28 mouse cellular contexts compared by ENCODE assay signal in genomic region chr4:138037896-138038295, GRCm38 (mm10). TPM values are rescaled to one million over a fixed set of nuclear protein-coding genes. Genes with fewer than 3 reads are reported as not detected.
DNase-seq lines count a peak whose midpoint lies in the region; ATAC-seq and TF ChIP-seq lines count a peak whose summit lies in the region.
"Had no signal": no experiment of that assay in that cellular context is flagged by ENCODE, and none has a peak within 500 bp of the region (broad histone marks: within the 10 kb centered on the region; RNA-seq: fewer than 3 reads in every experiment).

No protein-coding gene starts in this region.

- peaks cover 38% of the 10 kb centered on the region for H3K4me1 ChIP-seq in kidney, embryonic 15.5 days
- H3K4me1 ChIP-seq in liver, embryonic 16.5 days (ENCODE audit: control insufficient read depth, low read depth, low read length): no peaks in the 10 kb centered on the region; the same call in none of the 2 replicates
- H3K4me1 ChIP-seq in midbrain, embryonic 11.5 days (ENCODE audit: control insufficient read depth, insufficient read depth, low read length): peaks cover 10% of the 10 kb centered on the region
- H3K4me1 ChIP-seq in midbrain, embryonic 13.5 days (replicated peaks): peaks cover 45% of the 10 kb centered on the region

- H3K4me2 ChIP-seq in kidney, embryonic 15.5 days: no peak overlapping the region
- H3K4me2 ChIP-seq in liver, embryonic 16.5 days (ENCODE audit: low read depth, low read length): no peak overlapping the region
- no peak overlapping the region for H3K4me2 ChIP-seq in midbrain, embryonic 11.5 days
- no peak overlapping the region for H3K4me2 ChIP-seq in midbrain, embryonic 13.5 days (replicated peaks)
- H3K4me2 ChIP-seq: embryonic facial prominence, embryonic 13.5 days; forebrain, embryonic 12.5 days; forebrain, embryonic 15.5 days; heart, embryonic 15.5 days; hindbrain, embryonic 13.5 days had no signal

- no peak for TF ChIP-seq CTCF in gastrocnemius, adult 2 months (IDR thresholded peaks at IDR 0.05)

- 68% methylated on average over 1 of the region's 1 CpGs for WGBS in kidney, embryonic 15.5 days
- 67% methylated on average over 1 of the region's 1 CpGs for WGBS in liver, embryonic 16.5 days (ENCODE audit: insufficient replicate concordance)
- 81% methylated on average over 1 of the region's 1 CpGs for WGBS in midbrain, embryonic 11.5 days
- WGBS in midbrain, embryonic 13.5 days: 87% methylated on average over 1 of the region's 1 CpGs

- H3K9me3 ChIP-seq in kidney, embryonic 15.5 days (replicated peaks): no peaks in the 10 kb centered on the region
- no peaks in the 10 kb centered on the region for H3K9me3 ChIP-seq in liver, embryonic 16.5 days (replicated peaks; ENCODE audit: control insufficient read depth, low read length)
- no peaks in the 10 kb centered on the region for H3K9me3 ChIP-seq in midbrain, embryonic 11.5 days (ENCODE audit: control insufficient read depth, low read length)
- H3K9me3 ChIP-seq in midbrain, embryonic 13.5 days: no peaks in the 10 kb centered on the region
- H3K9me3 ChIP-seq: embryonic facial prominence, embryonic 10.5 days; embryonic facial prominence, embryonic 13.5 days; forebrain, embryonic 12.5 days; forebrain, embryonic 15.5 days; heart, embryonic 15.5 days; hindbrain, embryonic 10.5 days; hindbrain, embryonic 13.5 days had no signal

- no peak overlapping the region for H3K9ac ChIP-seq in kidney, embryonic 15.5 days
- H3K9ac ChIP-seq in liver, embryonic 16.5 days (ENCODE audit: low read depth, low read length): no peak overlapping the region
- H3K9ac ChIP-seq in midbrain, embryonic 11.5 days (ENCODE audit: low read length): no peak overlapping the region
- no peak overlapping the region for H3K9ac ChIP-seq in midbrain, embryonic 13.5 days (replicated peaks)
- H3K9ac ChIP-seq: embryonic facial prominence, embryonic 13.5 days; forebrain, embryonic 12.5 days; forebrain, embryonic 15.5 days; heart, embryonic 15.5 days; hindbrain, embryonic 13.5 days had no signal

- peak overlapping the region; percentile 90 for H3K27ac ChIP-seq in gastrocnemius, adult 2 months
- H3K27ac ChIP-seq in kidney, embryonic 15.5 days: peak overlapping the region; percentile 58; the same call in 1 of the 2 replicates
- H3K27ac ChIP-seq in liver, embryonic 16.5 days (ENCODE audit: low read length): peak overlapping the region; percentile 38
- H3K27ac ChIP-seq in midbrain, embryonic 11.5 days (ENCODE audit: low read depth, low read length): no peak overlapping the region
- H3K27ac ChIP-seq in midbrain, embryonic 13.5 days: no peak overlapping the region

- peak overlapping the region; percentile 58; the same call in 1 of the 2 replicates for H3K4me3 ChIP-seq in gastrocnemius, adult 2 months
- H3K4me3 ChIP-seq in kidney, embryonic 15.5 days (replicated peaks): no peak overlapping the region
- H3K4me3 ChIP-seq in liver, embryonic 16.5 days (ENCODE audit: low read depth, low read length): no peak overlapping the region
- no peak overlapping the region for H3K4me3 ChIP-seq in midbrain, embryonic 11.5 days (ENCODE audit: low read depth, low read length)
- no peak overlapping the region for H3K4me3 ChIP-seq in midbrain, embryonic 13.5 days (replicated peaks)
- H3K4me3 ChIP-seq: embryonic facial prominence, embryonic 10.5 days; embryonic facial prominence, embryonic 13.5 days; erythroblast, embryonic 14.5 days; forebrain, embryonic 12.5 days; forebrain, embryonic 15.5 days; heart, embryonic 15.5 days; hindbrain, embryonic 10.5 days; hindbrain, embryonic 13.5 days had no signal

- intact Hi-C loops in gastrocnemius, adult 2 months (cut with DNase I): loop anchor here (5.0 kb wide), 1 partner anchor 34 kb away; no protein-coding TSS in a partner anchor

- no peak for DNase-seq in gastrocnemius, adult 2 months
- DNase-seq in gastrocnemius, postnatal 10 days: no peak
- no peak for DNase-seq in kidney, postnatal 36 days
- DNase-seq in liver: no peak
- DNase-seq in midbrain, embryonic 11.5 days (ENCODE audit: low spot score, missing footprints): peak; percentile 76
- DNase-seq: adrenal gland, adult 8-10 months; adrenal gland, postnatal 25 days; cerebellum, adult 11-12 months; cerebellum, adult 8-10 months; cerebellum, postnatal 10 days; cerebellum, postnatal 36 days; embryo, embryonic 11 days; gastrocnemius, postnatal 14 days; heart, adult 18-20 months; heart, postnatal 10 days; heart, postnatal 36 days had no signal

- no peak for ATAC-seq in kidney, embryonic 15.5 days (replicated peaks; ENCODE audit: low FRiP score)
- no peak for ATAC-seq in liver, embryonic 16.5 days (ENCODE audit: low read depth)
- no peak for ATAC-seq in midbrain, embryonic 11.5 days (ENCODE audit: low FRiP score)
- no peak for ATAC-seq in midbrain, embryonic 13.5 days
- ATAC-seq: activated CD4-positive, CD25-positive, alpha-beta regulatory T cell, adult 4 months; forebrain, embryonic 15.5 days had no signal

- H3K36me3 ChIP-seq in kidney, embryonic 15.5 days: peaks cover 48% of the 10 kb centered on the region
- no peaks in the 10 kb centered on the region for H3K36me3 ChIP-seq in liver, embryonic 16.5 days (ENCODE audit: control insufficient read depth, insufficient read depth)
- no peaks in the 10 kb centered on the region for H3K36me3 ChIP-seq in midbrain, embryonic 11.5 days (ENCODE audit: control insufficient read depth, insufficient read depth, low read length)
- peaks cover 16% of the 10 kb centered on the region for H3K36me3 ChIP-seq in midbrain, embryonic 13.5 days
- H3K36me3 ChIP-seq: forebrain, embryonic 15.5 days had no signal

- H3K27me3 ChIP-seq in kidney, embryonic 15.5 days: no peaks in the 10 kb centered on the region
- no peaks in the 10 kb centered on the region for H3K27me3 ChIP-seq in liver, embryonic 16.5 days (ENCODE audit: control insufficient read depth, insufficient read depth, low read depth, low read length)
- no peaks in the 10 kb centered on the region for H3K27me3 ChIP-seq in midbrain, embryonic 11.5 days (ENCODE audit: control insufficient read depth, insufficient read depth, low read length)
- no peaks in the 10 kb centered on the region for H3K27me3 ChIP-seq in midbrain, embryonic 13.5 days
- H3K27me3 ChIP-seq: embryonic facial prominence, embryonic 13.5 days; forebrain, embryonic 12.5 days; forebrain, embryonic 15.5 days; heart, embryonic 15.5 days; hindbrain, embryonic 13.5 days had no signal

RNA-seq across cellular contexts. Expression of gene Eif4g3, which starts 45.1 kb away (rescaled TPM):
- 100 to 1,000 TPM; 108 to 145 TPM for total RNA-seq in gastrocnemius, adult 2 months (2021)
- 100 to 1,000 TPM; 100 to 108 TPM for total RNA-seq in gastrocnemius, postnatal 10 days (2021)
- 38.6 and 40.0 TPM in 2 replicates for polyA plus RNA-seq in kidney, embryonic 15.5 days (2015; fragmentation: Nextera tagmentation; extraction: Ambion mirVana)
- polyA plus RNA-seq in liver, embryonic 16.5 days (2015; fragmentation: Nextera tagmentation; extraction: Ambion mirVana): 5.6 and 6.4 TPM in 2 replicates
- 39.5 and 41.9 TPM in 2 replicates for polyA plus RNA-seq in midbrain, embryonic 11.5 days (2014; fragmentation: Nextera tagmentation; extraction: Ambion mirVana)
- polyA plus RNA-seq in midbrain, embryonic 13.5 days (2015; fragmentation: Nextera tagmentation; extraction: Ambion mirVana): 50.1 and 55.5 TPM in 2 replicates

Comparison
In these comparisons a context has a peak if more than half of its experiments do, and no peak if none do; other contexts are left out.
1. H3K27ac ChIP-seq: peak in gastrocnemius, adult 2 months (single experiment), kidney, embryonic 15.5 days (single experiment) and liver, embryonic 16.5 days (single experiment); none in midbrain, embryonic 11.5 days (single experiment) and midbrain, embryonic 13.5 days (single experiment).